Mouse (Mus musculus) MEL (cell line): ENCODE data around the gene Nolc1. TPM values are rescaled to one million over a fixed set of nuclear protein-coding genes. Genes with fewer than 3 reads are reported as not detected.
"Not testable (repeated sequence)": the region's sequence is repeated elsewhere in the genome, so short reads cannot be mapped to it uniquely, and the experiment has no call there.

Experiments used
- DNase-seq: peaks from one replicate; pipeline ENCODE4 v3.0.0; 2011; ENCODE audit warnings: low read depth, low spot score
- H3K27ac ChIP-seq: 2 replicates; pipeline ENCODE4 v1.5.1; 2012; ENCODE audit warnings: low read depth, mild to moderate bottlenecking, control low read depth, low read length, moderate library complexity; ENCODE audit not compliant: control insufficient read depth
- H3K27me3 ChIP-seq, 2 experiments: fragments of 150-350 bp in 1 of 2; sonication (generic) in 1 of 2; 2 replicates each; pipeline ENCODE4 v1.6.1; 2012; ENCODE audit warnings: low read length in 2 of 2, mild to moderate bottlenecking in 2 of 2, improper control_type of control experiment in 1 of 2, moderate library complexity in 1 of 2; ENCODE audit not compliant: insufficient read depth in 2 of 2, control insufficient read depth in 1 of 2
- H3K36me3 ChIP-seq, 2 experiments: 2 replicates each; pipeline ENCODE4 v1.6.1; 2012 to 2014; ENCODE audit warnings: low read length in 2 of 2, improper control_type of control experiment in 1 of 2, inconsistent platforms in 1 of 2, mild to moderate bottlenecking in 1 of 2; ENCODE audit not compliant: insufficient read depth in 2 of 2, control insufficient read depth in 1 of 2
- H3K4me1 ChIP-seq, 2 experiments: fragments of 150-350 bp in 1 of 2; sonication (generic) in 1 of 2; 2 replicates each; pipeline ENCODE4 v1.6.1; 2012; ENCODE audit warnings: low read length in 2 of 2, improper control_type of control experiment in 1 of 2, mild to moderate bottlenecking in 1 of 2; ENCODE audit not compliant: insufficient read depth in 2 of 2, control insufficient read depth in 1 of 2
- H3K4me3 ChIP-seq, 2 experiments: fragments of 150-350 bp in 1 of 2; sonication (generic) in 1 of 2; 2 replicates each; pipeline ENCODE4 v1.5.1; 2012; ENCODE audit warnings: low read depth in 2 of 2, low read length in 2 of 2, mild to moderate bottlenecking in 2 of 2, moderate library complexity in 2 of 2, control low read depth in 1 of 2, improper control_type of control experiment in 1 of 2; ENCODE audit not compliant: control insufficient read depth in 1 of 2, insufficient read depth in 1 of 2
- H3K79me2 ChIP-seq: 2 replicates; pipeline ENCODE4 v1.6.1; 2012; ENCODE audit warnings: mild to moderate bottlenecking, low read length, moderate library complexity; ENCODE audit not compliant: control insufficient read depth, poor library complexity, insufficient read depth
- H3K9ac ChIP-seq: 2 replicates; pipeline ENCODE4 v1.6.1; 2012; ENCODE audit warnings: low read depth, mild to moderate bottlenecking, control low read depth, low read length, moderate library complexity; ENCODE audit not compliant: control insufficient read depth, poor library complexity, severe bottlenecking
- H3K9me3 ChIP-seq: fragments of 150-350 bp; sonication (generic); replicated peaks from 2 replicates; pipeline ENCODE4 v1.6.1; 2012; ENCODE audit warnings: mild to moderate bottlenecking, low read length, improper control_type of control experiment, moderate library complexity; ENCODE audit not compliant: insufficient read depth
- CHD1 ChIP-seq: IDR thresholded peaks from 2 replicates; pipeline ENCODE4 v1.6.1; 2012; ENCODE audit warnings: low read depth, mild to moderate bottlenecking, inconsistent platforms, low read length, improper control_type of control experiment
- CHD2 ChIP-seq: IDR thresholded peaks from 2 replicates; pipeline ENCODE4 v1.6.1; 2011; ENCODE audit warnings: low read length, improper control_type of control experiment
- EP300 ChIP-seq, 2 experiments: IDR thresholded peaks; 2 replicates each; pipeline ENCODE4 v1.6.1; 2011; ENCODE audit warnings: improper control_type of control experiment in 2 of 2, low read length in 2 of 2, low read depth in 1 of 2, mild to moderate bottlenecking in 1 of 2
- KAT2A ChIP-seq: conservative IDR thresholded peaks from 2 replicates; pipeline ENCODE4 v1.6.1; 2012; ENCODE audit warnings: low read depth, low read length, improper control_type of control experiment, inconsistent platforms
- MAFK ChIP-seq: IDR thresholded peaks from 2 replicates; pipeline ENCODE4 v1.6.1; 2011; ENCODE audit warnings: low read depth, mild to moderate bottlenecking, low read length, improper control_type of control experiment, borderline replicate concordance
- MAZ ChIP-seq: IDR thresholded peaks from 2 replicates; pipeline ENCODE4 v1.6.1; 2012; ENCODE audit warnings: low read depth, mild to moderate bottlenecking, inconsistent platforms, low read length, improper control_type of control experiment
- MEF2A ChIP-seq: IDR thresholded peaks from 2 replicates; pipeline ENCODE4 v1.6.1; 2014; ENCODE audit warnings: low read depth, mild to moderate bottlenecking, inconsistent platforms, low read length, improper control_type of control experiment; ENCODE audit not compliant: poor library complexity, insufficient replicate concordance, severe bottlenecking; ENCODE audit errors: extremely low read depth
- MYB ChIP-seq: IDR thresholded peaks from 2 replicates; pipeline ENCODE4 v1.6.1; 2011; ENCODE audit warnings: mild to moderate bottlenecking, low read depth, low read length, improper control_type of control experiment
- MYC ChIP-seq: IDR thresholded peaks from 2 replicates; pipeline ENCODE4 v1.6.1; 2011; ENCODE audit warnings: low read depth, mild to moderate bottlenecking, low read length, improper control_type of control experiment, moderate library complexity
- NELFE ChIP-seq: IDR thresholded peaks from 2 replicates; pipeline ENCODE4 v1.6.1; 2011; ENCODE audit warnings: low read depth, low read length, improper control_type of control experiment
- NRF1 ChIP-seq: IDR thresholded peaks from 2 replicates; pipeline ENCODE4 v1.6.1; 2014; ENCODE audit warnings: low read depth, mild to moderate bottlenecking, inconsistent platforms, low read length, improper control_type of control experiment, moderate library complexity; ENCODE audit not compliant: poor library complexity, insufficient read depth, severe bottlenecking
- POLR2AphosphoS2 ChIP-seq: IDR thresholded peaks from 2 replicates; pipeline ENCODE4 v1.6.1; 2011; ENCODE audit warnings: low read length, improper control_type of control experiment
- RCOR1 ChIP-seq: IDR thresholded peaks from 2 replicates; pipeline ENCODE4 v1.6.1; 2012; ENCODE audit warnings: low read depth, mild to moderate bottlenecking, inconsistent platforms, low read length, improper control_type of control experiment
- SIN3A ChIP-seq: IDR thresholded peaks from 2 replicates; pipeline ENCODE4 v1.6.1; 2012; ENCODE audit warnings: low read length, improper control_type of control experiment, inconsistent platforms
- SMC3 ChIP-seq: IDR thresholded peaks from 2 replicates; pipeline ENCODE4 v1.6.1; 2011; ENCODE audit warnings: low read depth, low read length, improper control_type of control experiment
- TBP ChIP-seq: IDR thresholded peaks from 2 replicates; pipeline ENCODE4 v1.8.0; 2011; ENCODE audit warnings: low read depth, low read length, improper control_type of control experiment
- USF2 ChIP-seq, 2 experiments: IDR thresholded peaks; 2 replicates each; pipeline ENCODE4 v1.6.1; 2011 to 2012; ENCODE audit warnings: improper control_type of control experiment in 2 of 2, low read length in 2 of 2, borderline replicate concordance in 1 of 2, inconsistent platforms in 1 of 2, low read depth in 1 of 2, mild to moderate bottlenecking in 1 of 2; ENCODE audit not compliant: insufficient read depth in 1 of 2
- ZNF384 ChIP-seq: IDR thresholded peaks from 2 replicates; pipeline ENCODE4 v1.6.1; 2012; ENCODE audit warnings: low read depth, mild to moderate bottlenecking, inconsistent platforms, low read length, improper control_type of control experiment
- polyA plus RNA-seq, 2 experiments: library from polyadenylated mRNA; stranded (reverse) in 1 of 2; unstranded in 1 of 2; fragments of >175 nt in 1 of 2; fragments of >200 nt in 1 of 2; gene quantifications; 2 replicates each; pipeline versions ENCODE4 v1.2.1 to v1.2.4; 2012; ENCODE audit warnings: low replicate concordance in 2 of 2, low read depth in 1 of 2; ENCODE audit not compliant: insufficient read length in 2 of 2, insufficient read depth in 1 of 2, missing spikeins in 1 of 2
- total RNA-seq: library from RNA; depleted of rRNA; stranded (reverse); fragments of 300-350 nt; gene quantifications from 2 replicates; pipeline ENCODE4 v1.2.3, GENCODE M21; 2012

The Nolc1 gene
- total and polyA plus RNA-seq, 3 experiments: 213 to 753 (median 294) TPM

DNA sequence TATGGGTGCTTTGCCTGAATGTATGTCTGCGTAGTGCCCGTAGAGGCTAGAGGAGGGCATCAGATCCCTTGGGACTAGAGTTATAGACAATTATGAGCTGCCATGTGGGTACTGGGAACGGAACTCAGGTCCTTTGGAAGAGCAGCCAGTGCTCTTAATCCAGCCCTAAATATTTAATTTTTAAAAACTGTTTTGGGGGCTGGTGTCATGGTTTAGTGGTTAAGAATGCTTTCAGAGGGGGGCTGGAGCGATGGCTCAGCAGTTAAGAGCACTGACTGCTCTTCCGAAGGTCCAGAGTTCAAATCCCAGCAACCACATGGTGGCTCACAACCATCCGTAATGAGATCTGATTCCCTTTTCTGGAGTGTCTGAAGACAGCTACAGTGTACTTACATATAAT, 54.1 kb downstream of the Nolc1 start:
- peaks cover 0 to 12% of the 10 kb centered on the region in 2 experiments; a peak in 2 of 4 replicates for H3K4me1 ChIP-seq
- H3K9ac ChIP-seq, H3K79me2 ChIP-seq, H3K4me3 ChIP-seq, H3K27ac ChIP-seq, H3K9me3 ChIP-seq, DNase-seq, H3K27me3 ChIP-seq, H3K36me3 ChIP-seq: not testable (repeated sequence)
- peak; percentile 75 for TF ChIP-seq TBP

DNA sequence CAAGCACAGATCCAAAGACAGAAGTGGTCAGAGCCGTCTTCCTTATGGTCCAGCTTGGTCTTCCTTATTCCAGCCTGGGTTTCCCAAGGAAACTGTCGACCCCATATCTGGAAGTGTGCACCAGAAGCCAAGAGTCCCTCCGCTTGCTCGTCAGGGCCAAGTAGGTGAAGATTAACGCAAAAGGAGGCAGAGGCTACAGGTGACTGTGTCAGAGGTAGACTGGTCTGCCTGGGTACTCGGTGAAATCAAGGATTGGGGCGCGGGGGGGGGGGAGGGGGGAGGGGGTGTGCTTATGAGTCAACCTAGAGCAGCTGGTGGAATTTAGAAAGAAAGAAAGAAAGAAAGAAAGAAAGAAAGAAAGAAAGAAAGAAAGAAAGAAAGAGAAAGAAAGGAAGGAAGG, 55.6 kb downstream of the Nolc1 start:
- Histone ChIP-seq H3K9me3 (no peaks in the 10 kb centered on the region), H3K4me1 (peaks cover 0 to 12% of the 10 kb centered on the region in 2 experiments; a peak in 2 of 4 replicates), H3K27ac (no peak overlapping the region), H3K4me3 (peak overlapping the region; percentile 60 to 61), H3K9ac (peak overlapping the region; percentile 35), H3K79me2 (no peaks in the 10 kb centered on the region; the same call in 1 of the 2 replicates), H3K27me3 (peaks cover 0 to 2% of the 10 kb centered on the region in 2 experiments; a peak in 1 of 4 replicates), H3K36me3 (peaks cover 0 to 4% of the 10 kb centered on the region in 2 experiments; a peak in 1 of 4 replicates)
- DNase-seq: peak; percentile 34
- TF ChIP-seq SMC3 (no peak), MAFK (no peak), ZNF384 (no peak), CHD2 (no peak), NRF1 (no peak), MEF2A (no peak), SIN3A (no peak), TBP (no peak), MYC (no peak), MYB (no peak), RCOR1 (no peak), CHD1 (no peak), NELFE (no peak), EP300 (IDR thresholded peaks at IDR 0.05; ENCODE audit: low read depth in 1 of 2, low read length in 2 of 2) (no peak), KAT2A (no peak), POLR2AphosphoS2 (no peak), MAZ (no peak), USF2 (IDR thresholded peaks at IDR 0.05; ENCODE audit: borderline replicate concordance in 1 of 2, insufficient read depth in 1 of 2, low read depth in 1 of 2, low read length in 2 of 2) (no peak)
